17 mouse cellular contexts compared by ENCODE assay signal in the genomic region with DNA sequence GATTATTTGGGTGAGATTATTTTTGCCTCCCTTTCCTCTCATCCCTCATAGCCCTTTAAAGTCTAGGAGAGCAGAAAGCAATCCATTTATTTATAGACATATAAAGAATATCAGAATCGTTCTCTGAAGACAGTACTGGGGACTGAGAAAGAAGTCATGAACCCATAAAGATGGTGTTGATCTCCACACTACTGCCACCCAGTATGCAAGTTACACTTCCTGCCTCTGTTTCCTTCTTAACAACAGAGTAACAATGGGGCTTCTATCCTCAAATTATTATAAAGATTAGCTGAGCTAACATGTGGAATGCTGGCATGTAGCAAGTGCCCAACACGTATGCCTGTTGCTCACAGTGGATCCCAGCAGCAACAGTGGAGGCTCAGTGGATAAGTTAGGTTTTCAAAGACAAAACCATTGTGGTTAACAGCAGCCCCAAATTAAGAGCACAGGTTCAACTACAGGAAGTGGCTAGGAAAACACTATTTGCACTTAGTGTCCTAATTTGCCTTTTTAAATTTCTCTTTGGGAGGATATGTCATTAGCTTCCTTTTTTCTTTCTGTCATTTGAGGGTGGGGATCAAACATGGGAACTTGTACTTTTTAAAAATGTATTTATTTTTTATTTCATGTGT.
"Had no signal": no experiment of that assay in that cellular context is flagged by ENCODE, and none has a peak within 500 bp of the region (broad histone marks: within the 10 kb centered on the region; RNA-seq: fewer than 3 reads in every experiment).

No protein-coding gene starts in this region.

- H3K36me3 ChIP-seq: intestine, embryonic 15.5 days; kidney, embryonic 15.5 days; limb, embryonic 12.5 days; liver, embryonic 13.5 days; lung, embryonic 15.5 days; midbrain, embryonic 12.5 days had no signal

- DNase-seq: kidney, adult 2 months; kidney, postnatal 14 days; liver; liver, embryonic 13.5 days; lung, postnatal 14 days; retina, postnatal 1 day; right cerebral cortex, postnatal 14 days had no signal

- H3K4me1 ChIP-seq: intestine, embryonic 15.5 days; kidney, embryonic 15.5 days; limb, embryonic 12.5 days; liver, embryonic 13.5 days; lung, embryonic 15.5 days; midbrain, embryonic 12.5 days; neural tube, embryonic 15.5 days had no signal

- H3K4me2 ChIP-seq: intestine, embryonic 15.5 days; kidney, embryonic 15.5 days; limb, embryonic 12.5 days; liver, embryonic 13.5 days; lung, embryonic 15.5 days; midbrain, embryonic 12.5 days; neural tube, embryonic 15.5 days had no signal

- ATAC-seq: intestine, embryonic 15.5 days; liver, postnatal 0 days; midbrain, embryonic 16.5 days had no signal

- H3K9me3 ChIP-seq: intestine, embryonic 15.5 days; kidney, embryonic 15.5 days; limb, embryonic 12.5 days; liver, embryonic 13.5 days; lung, embryonic 15.5 days; midbrain, embryonic 12.5 days; neural tube, embryonic 15.5 days had no signal

- H3K9ac ChIP-seq: intestine, embryonic 15.5 days; kidney, embryonic 15.5 days; limb, embryonic 12.5 days; liver, embryonic 13.5 days; liver, postnatal 0 days; lung, embryonic 15.5 days; midbrain, embryonic 12.5 days; neural tube, embryonic 15.5 days had no signal

- H3K27me3 ChIP-seq: intestine, embryonic 15.5 days; kidney, embryonic 15.5 days; limb, embryonic 12.5 days; liver, embryonic 13.5 days; lung, embryonic 15.5 days; midbrain, embryonic 12.5 days; neural tube, embryonic 15.5 days had no signal

- H3K27ac ChIP-seq: intestine, embryonic 15.5 days; kidney, embryonic 15.5 days; left cerebral cortex, adult 2 months; limb, embryonic 12.5 days; liver, embryonic 13.5 days; lung, embryonic 15.5 days; macrophage; midbrain, embryonic 12.5 days; neural tube, embryonic 15.5 days had no signal

- H3K4me3 ChIP-seq: intestine, embryonic 15.5 days; kidney, embryonic 15.5 days; left cerebral cortex, adult 2 months; limb, embryonic 12.5 days; liver, embryonic 13.5 days; lung, embryonic 15.5 days; midbrain, embryonic 12.5 days; neural tube, embryonic 15.5 days had no signal
